21 mouse cellular contexts compared by ENCODE assay signal in the genomic region with DNA sequence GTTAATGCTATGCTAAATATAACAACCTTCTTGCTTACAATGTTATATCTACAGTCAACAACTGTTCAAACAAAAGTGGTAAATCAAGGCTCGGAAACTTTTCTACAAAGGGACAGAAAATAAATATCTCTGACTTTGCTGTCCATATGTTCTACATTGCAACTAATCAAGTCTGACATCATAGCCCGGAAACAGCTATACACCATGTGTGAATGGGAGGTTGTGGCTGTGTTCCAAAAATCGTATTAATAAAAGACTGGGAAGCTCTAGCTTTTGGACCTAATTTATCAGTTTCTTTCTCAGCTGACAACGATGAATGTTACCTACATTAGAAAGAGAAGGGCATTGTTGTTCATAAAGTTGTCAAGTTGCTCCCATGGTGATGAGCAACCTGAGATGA. TPM values are rescaled to one million over a fixed set of nuclear protein-coding genes. Genes with fewer than 3 reads are reported as not detected.
"Had no signal": no experiment of that assay in that cellular context is flagged by ENCODE, and none has a peak within 500 bp of the region (broad histone marks: within the 10 kb centered on the region; RNA-seq: fewer than 3 reads in every experiment).

No protein-coding gene starts in this region.

- H3K4me3 ChIP-seq: kidney, embryonic 15.5 days; left cerebral cortex, adult 2 months; limb, embryonic 12.5 days; liver, embryonic 12.5 days; liver, embryonic 15.5 days; lung, embryonic 15.5 days; megakaryocyte, embryonic 14.5 days; midbrain, embryonic 10.5 days; neural tube, embryonic 12.5 days; neural tube, embryonic 15.5 days had no signal

- H3K9ac ChIP-seq: kidney, embryonic 15.5 days; limb, embryonic 12.5 days; liver, embryonic 12.5 days; liver, embryonic 15.5 days; lung, embryonic 15.5 days; neural tube, embryonic 12.5 days; neural tube, embryonic 15.5 days had no signal

- H3K9me3 ChIP-seq: kidney, embryonic 15.5 days; limb, embryonic 12.5 days; liver, embryonic 12.5 days; liver, embryonic 15.5 days; lung, embryonic 15.5 days; megakaryocyte, embryonic 14.5 days; midbrain, embryonic 10.5 days; neural tube, embryonic 12.5 days; neural tube, embryonic 15.5 days had no signal

- DNase-seq: kidney, adult 8-10 months; kidney, postnatal 10 days; kidney, postnatal 36 days; layer of hippocampus, postnatal 36 days; liver; lung, adult 18-20 months; lung, postnatal 10 days; lung, postnatal 36 days; thymus, adult 18-20 months; thymus, postnatal 36 days had no signal

- H3K4me2 ChIP-seq: kidney, embryonic 15.5 days; limb, embryonic 12.5 days; liver, embryonic 12.5 days; liver, embryonic 15.5 days; lung, embryonic 15.5 days; neural tube, embryonic 12.5 days; neural tube, embryonic 15.5 days had no signal

- H3K4me1 ChIP-seq: kidney, embryonic 15.5 days; limb, embryonic 12.5 days; liver, embryonic 12.5 days; liver, embryonic 15.5 days; lung, embryonic 15.5 days; megakaryocyte, embryonic 14.5 days; midbrain, embryonic 10.5 days; neural tube, embryonic 12.5 days; neural tube, embryonic 15.5 days had no signal

- H3K36me3 ChIP-seq: kidney, embryonic 15.5 days; limb, embryonic 12.5 days; liver, embryonic 12.5 days; liver, embryonic 15.5 days; lung, embryonic 15.5 days; midbrain, embryonic 10.5 days; neural tube, embryonic 12.5 days; neural tube, embryonic 15.5 days had no signal

- H3K27ac ChIP-seq: kidney, embryonic 15.5 days; left cerebral cortex, adult 2 months; limb, embryonic 12.5 days; liver, embryonic 12.5 days; liver, embryonic 15.5 days; lung, embryonic 15.5 days; midbrain, embryonic 10.5 days; neural tube, embryonic 12.5 days; neural tube, embryonic 15.5 days had no signal

- H3K27me3 ChIP-seq: kidney, embryonic 15.5 days; limb, embryonic 12.5 days; liver, embryonic 12.5 days; liver, embryonic 15.5 days; lung, embryonic 15.5 days; megakaryocyte, embryonic 14.5 days; neural tube, embryonic 12.5 days; neural tube, embryonic 15.5 days had no signal

- ATAC-seq: liver, embryonic 12.5 days had no signal

RNA-seq across cellular contexts. Expression of a gene that starts 37.5 kb away (rescaled TPM):
- polyA plus RNA-seq: liver, embryonic 12.5 days; spleen, adult 2 months had no signal
